Mouse (Mus musculus) hindbrain, embryonic 10.5 days (tissue): ENCODE results near the gene Nudt17. TPM values are rescaled to one million over a fixed set of nuclear protein-coding genes. Genes with fewer than 3 reads are reported as not detected.
A peak's percentile ranks its signal among the peaks of the same experiment; 100 is the strongest.
"Not testable (repeated sequence)": the region's sequence is repeated elsewhere in the genome, so short reads cannot be mapped to it uniquely, and the experiment has no call there.

Source experiments
- DNase-seq: peaks from one replicate; pipeline ENCODE4 v3.0.0-alpha.2; 2017; ENCODE audit warnings: low spot score
- H3K27ac ChIP-seq: fragments of 300-500 bp; sonication (generic); 2 replicates; pipeline ENCODE4 v1.5.1; 2016; ENCODE audit warnings: mild to moderate bottlenecking, moderate library complexity
- H3K27me3 ChIP-seq: fragments of 300-500 bp; sonication (generic); 2 replicates; pipeline ENCODE4 v1.6.1; 2016; ENCODE audit warnings: mild to moderate bottlenecking; ENCODE audit not compliant: poor library complexity, insufficient read depth, severe bottlenecking
- H3K36me3 ChIP-seq: fragments of 300-500 bp; sonication (generic); 2 replicates; pipeline ENCODE4 v1.6.1; 2016; ENCODE audit warnings: mild to moderate bottlenecking, moderate library complexity
- H3K4me1 ChIP-seq: fragments of 300-500 bp; sonication (generic); replicated peaks from 2 replicates; pipeline ENCODE4 v1.6.1; 2016; ENCODE audit warnings: mild to moderate bottlenecking
- H3K4me3 ChIP-seq: fragments of 300-500 bp; sonication (generic); 2 replicates; pipeline ENCODE4 v1.5.1; 2016; ENCODE audit warnings: mild to moderate bottlenecking, moderate library complexity
- H3K9me3 ChIP-seq: fragments of 300-500 bp; sonication (generic); 2 replicates; pipeline ENCODE4 v1.6.1; 2016; ENCODE audit warnings: mild to moderate bottlenecking, moderate library complexity
- WGBS: fragments of 180-500 bp; shearing (Covaris S2); methylation state at CpG from one replicate; pipeline ENCODE4 v1.1.7; 2016; 5-methylcytosine and 5-hydroxymethylcytosine counted together
- polyA plus RNA-seq: library from polyadenylated mRNA; unstranded; fragments of >200 nt; fragmentation: Nextera tagmentation; extraction: Ambion mirVana; gene quantifications from 2 replicates; pipeline ENCODE4 v1.2.1, GENCODE M21; 2016

The Nudt17 gene
- polyA plus RNA-seq, 1 experiment from 2014 or later: 19.4 TPM

- no peaks in the 10 kb centered on the region for H3K9me3 ChIP-seq
- no peak overlapping the region for H3K27ac ChIP-seq
- H3K4me3 ChIP-seq: no peak overlapping the region
- H3K36me3 ChIP-seq: no peaks in the 10 kb centered on the region
- H3K27me3 ChIP-seq: peaks cover 55% of the 10 kb centered on the region
- 23% methylated on average over 5 of the region's 5 CpGs for WGBS
- no peak for DNase-seq
- peaks cover 33% of the 10 kb centered on the region for H3K4me1 ChIP-seq
Measured at GRCm38 (mm10) chr3:96679159-96679674, 29.1 kb downstream of the Nudt17 start.

GRCm38 (mm10) chr3:96678456-96678855 is 29.9 kb downstream of the Nudt17 start:
- WGBS: 59% methylated on average over 7 of the region's 7 CpGs
- Histone ChIP-seq H3K4me3 (no peak overlapping the region), H3K27me3 (peaks cover 48% of the 10 kb centered on the region), H3K27ac (no peak overlapping the region), H3K36me3 (no peaks in the 10 kb centered on the region), H3K4me1 (peaks cover 26% of the 10 kb centered on the region), H3K9me3 (no peaks in the 10 kb centered on the region)
- DNase-seq: no peak

- peaks cover 25% of the 10 kb centered on the region for H3K4me1 ChIP-seq
- DNase-seq: no peak
- peaks cover 44% of the 10 kb centered on the region for H3K27me3 ChIP-seq
- no peak overlapping the region for H3K27ac ChIP-seq
- H3K9me3 ChIP-seq: no peaks in the 10 kb centered on the region
- 36% methylated on average over 3 of the region's 3 CpGs for WGBS
- H3K4me3 ChIP-seq: no peak overlapping the region
- H3K36me3 ChIP-seq: no peaks in the 10 kb centered on the region
Measured at GRCm38 (mm10) chr3:96675690-96676089, 32.7 kb downstream of the Nudt17 start.

GRCm38 (mm10) chr3:96675171-96675570 is 33.2 kb downstream of the Nudt17 start:
- no peak for DNase-seq

GRCm38 (mm10) chr3:96674442-96674841 is 33.9 kb downstream of the Nudt17 start:
- Histone ChIP-seq H3K9me3 (no peaks in the 10 kb centered on the region), H3K36me3 (no peaks in the 10 kb centered on the region), H3K4me1 (peaks cover 27% of the 10 kb centered on the region), H3K4me3 (no peak overlapping the region), H3K27ac (no peak overlapping the region), H3K27me3 (peaks cover 37% of the 10 kb centered on the region)
- WGBS: 50% methylated on average over 8 of the region's 8 CpGs
- peak; percentile 25 for DNase-seq

More at GRCm38 (mm10) chr3:96675171-96675570, 33.2 kb downstream of the Nudt17 start:
- Histone ChIP-seq H3K36me3 (no peaks in the 10 kb centered on the region), H3K27me3 (peaks cover 44% of the 10 kb centered on the region), H3K4me3 (no peak overlapping the region), H3K27ac (no peak overlapping the region), H3K9me3 (no peaks in the 10 kb centered on the region), H3K4me1 (peaks cover 25% of the 10 kb centered on the region)
- WGBS: 88% methylated on average over 3 of the region's 3 CpGs

GRCm38 (mm10) chr3:96673514-96673913 is 34.8 kb downstream of the Nudt17 start:
- no peak overlapping the region for H3K27ac ChIP-seq
- WGBS: 79% methylated on average over 4 of the region's 4 CpGs
- DNase-seq: no peak

GRCm38 (mm10) chr3:96671519-96671918 is 36.8 kb downstream of the Nudt17 start:
- Histone ChIP-seq H3K4me3 (no peak overlapping the region), H3K4me1 (peaks cover 28% of the 10 kb centered on the region), H3K36me3 (no peaks in the 10 kb centered on the region), H3K27me3 (peaks cover 21% of the 10 kb centered on the region), H3K9me3 (no peaks in the 10 kb centered on the region), H3K27ac (no peak overlapping the region)
- no peak for DNase-seq
- WGBS: 94% methylated on average over 5 of the region's 5 CpGs

More at GRCm38 (mm10) chr3:96673514-96673913, 34.8 kb downstream of the Nudt17 start:
- Histone ChIP-seq H3K4me1 (peaks cover 28% of the 10 kb centered on the region), H3K36me3 (no peaks in the 10 kb centered on the region), H3K4me3 (no peak overlapping the region), H3K9me3 (no peaks in the 10 kb centered on the region), H3K27me3 (peaks cover 28% of the 10 kb centered on the region)

GRCm38 (mm10) chr3:96669727-96670468 is 38.5 kb downstream of the Nudt17 start, which contains the start of gene Ankrd35:
TSS of gene Ankrd35 (plus strand) at chr3:96670131.
- H3K4me3 ChIP-seq: peak within 1 kb of the TSS; percentile 57
- WGBS: 4% methylated on average over 35 of the region's 35 CpGs

GRCm38 (mm10) chr3:96668424-96669067 is 39.8 kb downstream of the Nudt17 start:
- Histone ChIP-seq H3K4me1 (peaks cover 21% of the 10 kb centered on the region), H3K36me3 (no peaks in the 10 kb centered on the region), H3K4me3 (no peak overlapping the region), H3K27ac (no peak overlapping the region), H3K27me3 (peaks cover 28% of the 10 kb centered on the region), H3K9me3 (no peaks in the 10 kb centered on the region)
- 95% methylated on average over 5 of the region's 5 CpGs for WGBS
- DNase-seq: no peak

More at GRCm38 (mm10) chr3:96669727-96670468, 38.5 kb downstream of the Nudt17 start, which contains the start of gene Ankrd35:
- Histone ChIP-seq H3K9me3 (no peaks in the 10 kb centered on the region), H3K27ac (peak within 1 kb of the TSS; percentile 59; the same call in 1 of the 2 replicates), H3K27me3 (peaks cover 21% of the 10 kb centered on the region), H3K36me3 (no peaks in the 10 kb centered on the region), H3K4me1 (peaks cover 20% of the 10 kb centered on the region)
- peak; percentile 86 for DNase-seq

- no peak overlapping the region for H3K4me3 ChIP-seq
- H3K27ac ChIP-seq: no peak overlapping the region
- H3K4me1 ChIP-seq: peaks cover 30% of the 10 kb centered on the region
- H3K36me3 ChIP-seq: no peaks in the 10 kb centered on the region
- DNase-seq: no peak
- H3K9me3 ChIP-seq: no peaks in the 10 kb centered on the region
- peaks cover 28% of the 10 kb centered on the region for H3K27me3 ChIP-seq
- 25% methylated on average over 1 of the region's 1 CpGs for WGBS
Measured at GRCm38 (mm10) chr3:96667316-96667715, 41.0 kb downstream of the Nudt17 start.

- peaks cover 30% of the 10 kb centered on the region for H3K4me1 ChIP-seq
- H3K36me3 ChIP-seq: no peaks in the 10 kb centered on the region
- H3K9me3 ChIP-seq: no peaks in the 10 kb centered on the region
- 95% methylated on average over 5 of the region's 5 CpGs for WGBS
- no peak for DNase-seq
- H3K4me3 ChIP-seq: no peak overlapping the region
- H3K27me3 ChIP-seq: peaks cover 25% of the 10 kb centered on the region
- H3K27ac ChIP-seq: no peak overlapping the region
Measured at GRCm38 (mm10) chr3:96666916-96667315, 41.4 kb downstream of the Nudt17 start.

GRCm38 (mm10) chr3:96665732-96666363 is 42.5 kb downstream of the Nudt17 start:
- H3K4me1 ChIP-seq: peaks cover 30% of the 10 kb centered on the region
- not testable (repeated sequence) for H3K4me3 ChIP-seq, H3K36me3 ChIP-seq, DNase-seq, H3K27ac ChIP-seq, H3K9me3 ChIP-seq
- WGBS: 90% methylated on average over 7 of the region's 7 CpGs
- peaks cover 14% of the 10 kb centered on the region for H3K27me3 ChIP-seq
